Mouse (Mus musculus) liver, embryonic 14.5 days (tissue): ENCODE measurements around the gene Il17rd.

Source experiments
- CTCF ChIP-seq: IDR thresholded peaks from 2 replicates; pipeline ENCODE4 v1.5.1; 2016; ENCODE audit warnings: antibody characterized with exemption, low read depth, control low read depth
- EP300 ChIP-seq: IDR thresholded peaks from 2 replicates; pipeline ENCODE4 v1.6.1; 2016; ENCODE audit warnings: antibody characterized with exemption, low read depth

- TF ChIP-seq CTCF (no peak), EP300 (no peak)
These were observed 33.2 kb downstream of the Il17rd start for GRCm38 (mm10) chr14:27071985-27072384.
